Mouse (Mus musculus): Measurements from ENCODE around the gene Rnpc3.
"Not testable (repeated sequence)": the region's sequence is repeated elsewhere in the genome, so short reads cannot be mapped to it uniquely, and the experiment has no call there.

The Rnpc3 gene

GRCm38 (mm10) chr3:113629606-113630359, at the start of gene Rnpc3:
Gene Rnpc3 (minus strand): TSS chr3:113630149.
- peak; percentile 76 for DNase-seq (ENCODE audit: low spot score)

- DNase-seq (ENCODE audit: low spot score) = no peak
Measured at GRCm38 (mm10) chr3:113656940-113657339, 27.0 kb upstream of the Rnpc3 start.

- DNase-seq (ENCODE audit: low spot score) = no peak
Measured at GRCm38 (mm10) chr3:113654335-113654734, 24.4 kb upstream of the Rnpc3 start.

- not testable (repeated sequence) for DNase-seq (ENCODE audit: low spot score)
Measured at GRCm38 (mm10) chr3:113651386-113651785, 21.4 kb upstream of the Rnpc3 start.

GRCm38 (mm10) chr3:113639545-113639944, 9.6 kb upstream of the Rnpc3 start:
- no peak for DNase-seq (ENCODE audit: low spot score)

GRCm38 (mm10) chr3:113634220-113634619, 4.3 kb upstream of the Rnpc3 start:
- no peak for DNase-seq (ENCODE audit: low spot score)

GRCm38 (mm10) chr3:113631611-113632010, 1.7 kb upstream of the Rnpc3 start:
- DNase-seq (ENCODE audit: low spot score) = no peak

- no peak for DNase-seq (ENCODE audit: low spot score)
Measured at GRCm38 (mm10) chr3:113630564-113630963, 615 bp upstream of the Rnpc3 start.

GRCm38 (mm10) chr3:113606599-113606998, 23.4 kb downstream of the Rnpc3 start, which contains the start of gene Amy1:
Gene Amy1 (minus strand): TSS chr3:113606699.
- no peak for DNase-seq (ENCODE audit: low spot score)

GRCm38 (mm10) chr3:113590844-113591243, 39.1 kb downstream of the Rnpc3 start:
- DNase-seq (ENCODE audit: low spot score) = no peak

GRCm38 (mm10) chr3:113574578-113574977, 55.4 kb downstream of the Rnpc3 start:
- no peak for DNase-seq (ENCODE audit: low spot score)

- DNase-seq (ENCODE audit: low spot score) = no peak
Measured at GRCm38 (mm10) chr3:113574138-113574537, 55.8 kb downstream of the Rnpc3 start.

- DNase-seq (ENCODE audit: low spot score) = no peak
Measured at GRCm38 (mm10) chr3:113572158-113572557, 57.8 kb downstream of the Rnpc3 start.

Measured in layer of hippocampus, adult 9-10 months (tissue).